Mouse (Mus musculus): ENCODE measurements around the gene Lmo3. TPM values are rescaled to one million over a fixed set of nuclear protein-coding genes. Genes with fewer than 3 reads are reported as not detected.

The Lmo3 gene
- total RNA-seq, 2 experiments from 2014 or later, result 0.50 to 0.56 TPM

Other genes starting within 250 kb of the Lmo3 start
- not detected for gene Igbp1b, start 76.6 kb upstream of the Lmo3 start, total RNA-seq (2021)